Mouse (Mus musculus): ENCODE results near the gene Tekt3. TPM values are rescaled to one million over a fixed set of nuclear protein-coding genes. Genes with fewer than 3 reads are reported as not detected.
A peak's percentile ranks its signal among the peaks of the same experiment; 100 is the strongest.

The Tekt3 gene
- not detected for total RNA-seq (2021)
- long read RNA-seq, experiment 1: 0 reads
- long read RNA-seq, experiment 2: 0 reads

DNA sequence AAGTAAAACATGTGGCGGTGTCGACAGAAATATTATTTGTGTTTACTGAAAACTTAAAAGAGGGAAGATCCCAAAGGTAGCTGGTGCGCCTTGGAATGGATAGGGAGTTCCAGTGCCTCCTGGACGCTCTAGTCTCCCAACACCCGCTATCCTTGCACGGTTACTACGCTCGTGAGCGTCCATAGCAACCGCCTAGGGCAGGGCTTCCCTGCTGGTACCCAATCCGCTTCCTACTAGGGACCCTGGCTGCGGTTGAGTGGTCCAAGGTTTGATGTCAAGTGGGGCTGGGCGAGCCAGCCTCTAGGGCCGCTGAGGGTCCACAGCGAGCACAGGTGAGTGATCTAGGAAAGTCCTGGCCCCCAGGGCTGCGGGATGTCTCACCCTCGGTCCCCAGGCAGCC is at the start of gene Tekt3:
Gene Tekt3, plus strand, starts transcription at position 209 of the 400 bp plus-strand sequence.
- no peak for DNase-seq (ENCODE audit: low spot score in 2 of 2)
- intact Hi-C loops (cut with DNase I): no loop called here

- no peak for DNase-seq (ENCODE audit: low spot score in 2 of 2)
- intact Hi-C loops (cut with DNase I): no loop called here
Observed at GRCm38 (mm10) chr11:63017327-63018082, 43.9 kb upstream of the Tekt3 start.

DNA sequence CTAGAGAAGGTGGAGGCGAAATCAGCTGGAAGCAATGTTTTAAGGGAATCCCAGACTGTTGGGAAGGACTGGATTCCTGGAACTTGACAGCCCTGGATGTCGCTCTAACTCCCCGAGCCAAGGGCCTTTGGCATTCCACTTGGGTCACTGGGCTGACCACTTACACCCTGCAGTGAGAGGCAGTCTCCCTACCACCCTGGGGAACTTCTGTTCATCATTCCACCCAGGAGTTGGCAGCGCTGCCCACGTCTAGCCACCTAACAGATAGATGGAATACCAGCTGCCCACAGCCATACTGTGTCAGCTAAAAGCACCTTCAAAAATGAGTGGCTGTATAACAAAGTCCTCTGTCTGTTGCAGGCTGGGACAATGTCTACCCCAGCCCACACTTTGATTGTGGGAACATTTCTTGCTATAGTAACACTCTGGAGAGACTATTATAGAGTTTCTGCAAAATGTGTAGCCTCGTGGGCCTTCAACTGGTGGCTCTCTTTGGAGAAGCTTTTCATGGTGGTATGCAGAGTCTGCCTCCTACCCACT is 43.3 kb upstream of the Tekt3 start:
- intact Hi-C loops (cut with DNase I): no loop called here
- DNase-seq (ENCODE audit: low spot score in 2 of 2): peak in 1 of 2 experiments; percentile 52

- peak in 1 of 2 experiments; percentile 49 for DNase-seq (ENCODE audit: low spot score in 2 of 2)
- intact Hi-C loops (cut with DNase I): no loop called here
Observed at GRCm38 (mm10) chr11:63020633-63021032, 40.8 kb upstream of the Tekt3 start.

DNA sequence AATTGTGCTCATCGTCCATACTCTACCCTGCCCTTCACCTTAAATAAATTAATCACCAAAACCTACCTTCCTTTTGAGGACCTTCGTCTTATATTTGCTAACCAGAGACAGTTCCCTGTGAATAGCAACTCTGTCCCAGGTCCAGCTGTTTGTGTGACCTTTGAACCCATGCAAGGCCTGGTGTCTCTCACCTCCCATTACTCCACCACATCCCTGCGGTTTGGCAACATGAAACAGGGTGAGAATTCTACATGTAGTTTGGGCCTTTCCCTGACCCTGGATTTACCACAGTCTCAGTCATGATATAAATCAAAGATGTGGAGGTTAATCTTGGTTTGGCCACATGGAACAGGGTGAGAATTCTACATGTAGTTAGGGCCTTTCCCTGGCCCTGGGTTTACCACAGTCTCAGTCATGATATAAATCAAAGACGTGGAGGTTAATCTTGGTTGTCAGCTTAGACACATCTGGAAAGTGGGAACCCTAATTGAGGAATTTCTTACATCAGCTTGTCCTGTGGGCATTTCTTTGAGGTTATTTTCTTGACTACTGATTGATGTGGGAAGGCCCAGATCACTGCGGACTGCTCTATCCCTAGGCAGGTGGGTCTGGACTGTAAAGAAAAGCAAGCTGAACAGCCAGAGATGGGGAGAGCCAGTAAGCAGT is 40.2 kb upstream of the Tekt3 start:
- DNase-seq (ENCODE audit: low spot score in 2 of 2): no peak

DNA sequence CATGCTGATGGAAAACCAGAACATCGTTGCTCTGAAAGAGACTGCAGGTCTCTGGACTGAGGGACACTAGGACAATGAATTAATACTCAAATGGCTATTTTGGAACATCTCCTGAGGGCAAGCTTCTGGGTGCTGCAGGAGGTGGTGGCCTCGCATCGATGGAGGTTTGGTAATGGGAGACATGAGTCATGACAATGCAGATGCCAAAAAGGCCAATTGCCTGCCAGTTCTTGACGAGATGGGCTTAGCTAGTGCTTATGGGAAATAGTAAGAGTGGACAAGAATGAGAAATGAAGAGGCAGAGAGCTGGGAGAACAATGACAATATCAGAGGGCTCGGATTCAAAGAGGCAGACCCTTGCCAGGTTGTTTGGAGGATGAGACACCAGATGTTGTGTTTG is 38.0 kb upstream of the Tekt3 start:
- intact Hi-C loops (cut with DNase I): no loop called here
- DNase-seq (ENCODE audit: low spot score in 2 of 2): no peak

More for the DNA sequence above, 40.2 kb upstream of the Tekt3 start:
- intact Hi-C loops (cut with DNase I): no loop called here

GRCm38 (mm10) chr11:63024136-63024535 is 37.3 kb upstream of the Tekt3 start:
- DNase-seq (ENCODE audit: low spot score in 2 of 2): no peak
- intact Hi-C loops (cut with DNase I): no loop called here

- peak; percentile 16 to 41 for DNase-seq (ENCODE audit: low spot score in 2 of 2)
- intact Hi-C loops (cut with DNase I): no loop called here
Observed at GRCm38 (mm10) chr11:63025476-63025875, 36.0 kb upstream of the Tekt3 start.

DNA sequence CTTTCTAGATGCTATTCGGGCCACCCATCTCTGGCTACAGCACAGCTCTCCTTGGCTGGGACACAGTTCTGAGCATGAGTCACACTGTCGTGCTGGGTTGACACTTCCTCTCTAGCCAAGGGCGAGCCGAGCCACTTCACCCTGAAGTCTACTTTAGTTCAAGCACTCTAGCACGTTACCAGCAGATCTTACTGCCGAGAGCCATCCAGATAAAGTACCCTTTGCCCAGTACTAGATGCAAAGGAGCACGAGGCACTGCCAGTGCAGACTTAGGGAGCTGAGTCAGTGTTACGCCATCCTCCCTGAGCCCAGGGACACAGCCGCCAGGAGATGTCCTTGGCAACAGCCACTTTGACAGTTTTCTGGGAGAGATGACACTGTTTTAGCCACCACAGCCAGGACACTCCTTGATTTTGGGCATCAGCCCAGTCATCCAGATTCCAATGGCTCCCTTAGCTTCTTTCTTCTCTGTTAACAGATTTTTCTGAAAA is 34.8 kb upstream of the Tekt3 start:
- intact Hi-C loops (cut with DNase I): no loop called here
- DNase-seq (ENCODE audit: low spot score in 2 of 2): peak; percentile 16 to 50

GRCm38 (mm10) chr11:63028131-63028530 is 33.3 kb upstream of the Tekt3 start:
- no peak for DNase-seq (ENCODE audit: low spot score in 2 of 2)
- intact Hi-C loops (cut with DNase I): no loop called here

GRCm38 (mm10) chr11:63029148-63029714 is 32.2 kb upstream of the Tekt3 start:
- intact Hi-C loops (cut with DNase I): no loop called here
- no peak for DNase-seq (ENCODE audit: low spot score in 2 of 2)

DNA sequence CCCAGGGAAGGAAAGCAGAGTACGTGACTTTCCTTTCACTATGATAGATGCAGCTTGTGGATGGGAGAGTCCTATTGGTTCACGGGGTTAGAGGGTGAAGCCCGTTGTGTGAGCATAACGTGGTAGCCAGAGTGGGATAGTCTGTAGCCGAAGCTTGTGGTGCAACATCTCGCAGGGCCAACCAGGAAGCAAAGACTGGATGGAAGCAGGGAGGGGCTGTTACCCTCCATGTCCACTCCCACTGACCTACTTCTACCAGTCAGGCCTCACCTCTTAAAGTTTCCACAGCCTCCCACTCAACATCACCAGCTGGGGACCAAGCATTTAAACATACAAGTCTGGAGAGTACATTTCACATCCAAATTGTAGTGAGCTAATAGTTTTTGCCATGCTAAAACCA is 31.7 kb upstream of the Tekt3 start:
- intact Hi-C loops (cut with DNase I): no loop called here
- no peak for DNase-seq (ENCODE audit: low spot score in 2 of 2)

DNA sequence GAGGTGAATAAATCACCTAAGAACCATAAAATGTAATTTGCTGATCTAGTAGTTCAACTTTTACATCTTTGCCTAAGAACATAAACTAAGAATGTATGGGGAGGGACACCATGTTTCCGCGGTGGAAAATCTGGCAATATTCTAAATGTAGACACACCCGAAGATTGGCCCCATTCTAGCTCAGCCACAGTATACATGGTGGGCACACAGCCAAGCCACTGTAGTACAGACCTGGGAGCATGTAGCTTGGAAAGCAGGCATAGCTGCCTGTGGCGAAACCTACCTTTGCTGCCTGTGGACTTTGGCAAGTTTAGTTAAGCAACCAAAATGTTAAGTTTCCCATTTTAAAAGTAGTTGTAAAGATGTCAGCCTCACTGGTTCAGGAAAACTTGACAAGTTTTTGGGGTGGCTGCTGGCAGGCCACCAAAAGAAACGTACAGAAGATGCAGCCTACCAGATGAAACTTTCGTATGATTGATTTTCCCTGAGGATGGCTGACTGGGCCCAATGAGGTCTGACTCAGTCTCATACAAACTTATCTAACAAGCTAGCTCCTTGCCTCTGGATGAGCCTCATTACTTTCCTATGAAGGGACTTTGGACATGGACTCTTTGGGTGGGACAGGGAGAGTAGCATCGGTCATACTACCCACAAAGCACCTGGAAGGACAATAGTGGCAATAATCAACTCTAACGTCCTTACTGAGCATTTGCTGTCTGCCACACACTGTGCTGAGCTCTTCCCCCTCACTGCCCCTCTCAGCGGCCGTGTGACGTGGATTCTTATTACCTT is 25.8 kb upstream of the Tekt3 start:
- intact Hi-C loops (cut with DNase I): no loop called here
- no peak for DNase-seq (ENCODE audit: low spot score in 2 of 2)

- DNase-seq (ENCODE audit: low spot score in 2 of 2): no peak
- intact Hi-C loops (cut with DNase I): no loop called here
Observed at GRCm38 (mm10) chr11:63040002-63040661, 21.3 kb upstream of the Tekt3 start.

DNA sequence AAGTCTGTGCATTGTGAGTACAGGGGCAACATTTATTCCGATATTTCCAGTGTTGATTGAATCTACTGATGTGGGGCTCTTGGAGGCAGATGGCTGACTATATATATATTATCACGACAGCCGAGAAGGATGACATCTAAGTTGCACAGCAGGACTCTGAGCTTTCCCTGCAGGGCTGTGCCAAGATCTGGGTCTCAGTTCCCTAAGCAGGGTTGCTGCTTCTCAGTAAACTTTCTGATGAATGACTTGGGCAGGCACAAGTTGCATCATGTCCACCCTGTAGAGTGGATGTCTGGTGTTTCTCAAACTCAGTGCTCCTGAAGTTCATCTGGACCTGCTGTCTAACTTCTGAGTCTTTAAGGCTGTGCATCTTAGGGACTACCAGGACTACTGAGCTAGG is 15.7 kb upstream of the Tekt3 start:
- intact Hi-C loops (cut with DNase I): no loop called here
- DNase-seq (ENCODE audit: low spot score in 2 of 2): no peak

- peak; percentile 18 to 40 for DNase-seq (ENCODE audit: low spot score in 2 of 2)
- intact Hi-C loops (cut with DNase I): no loop called here
Observed at GRCm38 (mm10) chr11:63046380-63046779, 15.1 kb upstream of the Tekt3 start.

GRCm38 (mm10) chr11:63050362-63050932 is 11.0 kb upstream of the Tekt3 start:
- no peak for DNase-seq (ENCODE audit: low spot score in 2 of 2)
- intact Hi-C loops (cut with DNase I): no loop called here

DNA sequence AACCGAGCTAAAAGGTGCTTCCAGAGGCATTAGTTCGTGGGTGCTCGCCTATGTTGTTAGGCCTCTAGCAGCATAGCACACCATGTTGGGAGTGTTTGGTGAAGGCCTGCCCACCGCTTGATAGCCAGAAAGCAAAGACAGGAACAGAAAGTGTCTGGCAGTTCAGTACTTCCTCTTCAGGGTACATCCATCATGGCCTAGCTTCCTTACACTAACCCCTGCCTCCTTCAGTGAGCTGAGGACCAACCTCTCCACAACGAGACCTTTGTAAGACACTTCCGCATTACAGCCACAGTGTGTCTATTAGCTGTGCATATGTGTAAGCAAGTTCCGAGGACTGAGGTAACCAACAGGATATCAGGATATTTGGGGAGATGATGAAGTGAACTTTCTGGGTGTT is 10.4 kb upstream of the Tekt3 start:
- DNase-seq (ENCODE audit: low spot score in 2 of 2): peak; percentile 14 to 35

GRCm38 (mm10) chr11:63051996-63052395 is 9.5 kb upstream of the Tekt3 start:
- intact Hi-C loops (cut with DNase I): no loop called here
- no peak for DNase-seq (ENCODE audit: low spot score in 2 of 2)

More for the DNA sequence above, 10.4 kb upstream of the Tekt3 start:
- intact Hi-C loops (cut with DNase I): no loop called here
